Mouse (Mus musculus): ENCODE results near the gene Tpi1. TPM values are rescaled to one million over a fixed set of nuclear protein-coding genes. Genes with fewer than 3 reads are reported as not detected.
"Not testable (repeated sequence)": the region's sequence is repeated elsewhere in the genome, so short reads cannot be mapped to it uniquely, and the experiment has no call there.

Tpi1 gene
- polyA plus RNA-seq, 1 experiment from 2014 or later: 346 TPM

- DNase-seq (no peak), ATAC-seq (no peak)
- H3K9ac ChIP-seq (replicated peaks): peak overlapping the region; percentile 93; the same call in 1 of the 2 replicates
- H3K4me3 ChIP-seq (ENCODE audit: low read depth, low read length): peak overlapping the region; percentile 85
- no peaks in the 10 kb centered on the region for H3K27me3 ChIP-seq (ENCODE audit: insufficient read depth, low read length)
- H3K9me3 ChIP-seq (ENCODE audit: low read length): no peaks in the 10 kb centered on the region
- peaks cover 46% of the 10 kb centered on the region for H3K4me1 ChIP-seq (ENCODE audit: insufficient read depth)
- TF ChIP-seq EP300 (IDR thresholded peaks at IDR 0.05; ENCODE audit: low read depth) (no peak), CTCF (IDR thresholded peaks at IDR 0.05; ENCODE audit: low read depth) (no peak)
- H3K4me2 ChIP-seq (ENCODE audit: low read depth, low read length): peak overlapping the region; percentile 99
- peaks cover 32% of the 10 kb centered on the region for H3K36me3 ChIP-seq (replicated peaks; ENCODE audit: insufficient read depth, low read length)
- 70% methylated on average over 24 of the region's 24 CpGs for WGBS (ENCODE audit: insufficient replicate concordance)
- H3K27ac ChIP-seq (ENCODE audit: low read depth): peak overlapping the region; percentile 96
Measured at GRCm38 (mm10) chr6:124811701-124812560, 2.2 kb downstream of the Tpi1 start.

DNA sequence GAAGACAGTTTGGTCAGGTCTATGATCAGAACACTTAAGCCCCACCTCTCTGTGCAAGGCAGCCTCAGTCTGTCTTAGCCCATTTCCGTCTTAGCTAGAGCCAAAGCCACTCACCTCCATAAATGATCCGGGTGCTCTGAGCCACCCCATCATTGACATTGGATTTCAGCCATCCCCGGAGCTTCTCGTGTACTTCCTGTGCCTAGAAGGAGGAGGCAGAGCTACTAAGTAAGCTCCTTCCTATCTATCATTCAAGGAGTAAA, 2.8 kb downstream of the Tpi1 start:
- H3K4me2 ChIP-seq (ENCODE audit: low read depth, low read length): no peak overlapping the region
- no peak overlapping the region for H3K4me3 ChIP-seq (ENCODE audit: low read depth, low read length)
- no peak for TF ChIP-seq CTCF (IDR thresholded peaks at IDR 0.05; ENCODE audit: low read depth)
- TF ChIP-seq EP300 (IDR thresholded peaks at IDR 0.05; ENCODE audit: low read depth): no peak
- WGBS (ENCODE audit: insufficient replicate concordance): 57% methylated on average over 4 of the region's 4 CpGs
- no peak for DNase-seq
- H3K27ac ChIP-seq (ENCODE audit: low read depth): peak overlapping the region; percentile 96; the same call in 1 of the 2 replicates
- H3K4me1 ChIP-seq (ENCODE audit: insufficient read depth): peaks cover 49% of the 10 kb centered on the region
- no peak overlapping the region for H3K9ac ChIP-seq (replicated peaks)
- no peaks in the 10 kb centered on the region for H3K9me3 ChIP-seq (ENCODE audit: low read length)
- H3K27me3 ChIP-seq (ENCODE audit: insufficient read depth, low read length): no peaks in the 10 kb centered on the region
- H3K36me3 ChIP-seq (replicated peaks; ENCODE audit: insufficient read depth, low read length): peaks cover 26% of the 10 kb centered on the region
- no peak for ATAC-seq

DNA sequence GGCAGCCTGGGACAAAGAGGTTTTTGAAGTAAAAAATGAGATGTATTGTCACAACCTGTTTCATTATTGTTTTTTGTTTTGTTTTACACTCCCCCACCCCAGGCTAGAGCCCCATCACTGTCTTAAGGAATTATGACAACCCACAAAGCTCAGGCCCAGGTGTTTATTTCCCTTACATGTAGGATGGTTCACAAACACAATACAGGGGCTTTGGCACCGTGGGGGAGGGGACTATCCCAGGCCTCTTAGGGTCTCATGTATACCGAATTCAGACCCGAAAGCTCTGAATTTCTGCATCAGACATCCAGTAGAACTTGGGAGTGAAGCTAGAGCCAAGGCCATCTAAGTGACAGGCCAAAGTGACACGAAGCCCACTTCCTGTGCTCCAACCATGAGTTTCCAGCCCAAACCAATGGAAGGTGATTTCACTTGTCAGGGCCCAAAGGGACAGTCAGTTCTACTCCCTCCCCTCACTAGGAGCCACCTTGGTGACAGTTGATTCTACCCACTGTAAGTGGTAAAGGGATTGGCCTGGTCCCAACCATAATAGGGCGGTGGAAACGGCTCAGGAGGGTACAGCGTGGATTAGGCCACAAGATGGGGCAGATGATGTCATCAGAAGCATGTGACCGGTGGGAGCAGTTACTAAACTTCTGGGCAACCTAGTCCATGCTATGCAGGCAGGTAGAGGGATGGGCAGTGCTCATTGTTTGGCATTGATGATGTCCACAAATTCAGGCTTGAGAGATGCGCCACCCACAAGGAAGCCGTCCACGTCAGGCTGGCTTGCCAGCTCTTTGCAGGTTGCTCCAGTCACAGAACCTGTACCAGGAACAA, 3.3 kb downstream of the Tpi1 start:
- not testable (repeated sequence) for H3K4me3 ChIP-seq (ENCODE audit: low read depth, low read length); H3K9ac ChIP-seq (replicated peaks); H3K9me3 ChIP-seq (ENCODE audit: low read length); ATAC-seq; H3K27me3 ChIP-seq (ENCODE audit: insufficient read depth, low read length); DNase-seq
- H3K4me1 ChIP-seq (ENCODE audit: insufficient read depth): peaks cover 53% of the 10 kb centered on the region
- H3K27ac ChIP-seq (ENCODE audit: low read depth): peak overlapping the region; percentile 95; the same call in 1 of the 2 replicates
- WGBS (ENCODE audit: insufficient replicate concordance): 76% methylated on average over 11 of the region's 11 CpGs
- peak overlapping the region; percentile 98; the same call in 1 of the 2 replicates for H3K4me2 ChIP-seq (ENCODE audit: low read depth, low read length)
- H3K36me3 ChIP-seq (replicated peaks; ENCODE audit: insufficient read depth, low read length): peaks cover 26% of the 10 kb centered on the region

- Histone ChIP-seq H3K27ac (ENCODE audit: low read depth) (peak overlapping the region; percentile 95), H3K36me3 (replicated peaks; ENCODE audit: insufficient read depth, low read length) (peaks cover 20% of the 10 kb centered on the region), H3K4me1 (ENCODE audit: insufficient read depth) (peaks cover 54% of the 10 kb centered on the region), H3K4me2 (ENCODE audit: low read depth, low read length) (peak overlapping the region; percentile 98), H3K27me3 (ENCODE audit: insufficient read depth, low read length) (no peaks in the 10 kb centered on the region), H3K4me3 (ENCODE audit: low read depth, low read length) (peak overlapping the region; percentile 88), H3K9me3 (ENCODE audit: low read length) (no peaks in the 10 kb centered on the region), H3K9ac (replicated peaks) (peak overlapping the region; percentile 83)
- 48% methylated on average over 14 of the region's 14 CpGs for WGBS (ENCODE audit: insufficient replicate concordance)
- TF ChIP-seq EP300 (IDR thresholded peaks at IDR 0.05; ENCODE audit: low read depth): no peak
- TF ChIP-seq CTCF (IDR thresholded peaks at IDR 0.05; ENCODE audit: low read depth): no peak
- DNase-seq: no peak
- no peak for ATAC-seq
Measured at GRCm38 (mm10) chr6:124809775-124810538, 4.1 kb downstream of the Tpi1 start.

- ATAC-seq (peak; percentile 33), DNase-seq (peak; percentile 90)
- peak overlapping the region; percentile 83 for H3K9ac ChIP-seq (replicated peaks)
- H3K27ac ChIP-seq (ENCODE audit: low read depth): peak overlapping the region; percentile 95
- H3K4me2 ChIP-seq (ENCODE audit: low read depth, low read length): peak overlapping the region; percentile 98
- peak overlapping the region; percentile 88 for H3K4me3 ChIP-seq (ENCODE audit: low read depth, low read length)
- TF ChIP-seq CTCF (IDR thresholded peaks at IDR 0.05; ENCODE audit: low read depth): peak; percentile 94
- TF ChIP-seq EP300 (IDR thresholded peaks at IDR 0.05; ENCODE audit: low read depth): no peak
- peaks cover 20% of the 10 kb centered on the region for H3K36me3 ChIP-seq (replicated peaks; ENCODE audit: insufficient read depth, low read length)
- H3K4me1 ChIP-seq (ENCODE audit: insufficient read depth): peaks cover 47% of the 10 kb centered on the region
- H3K27me3 ChIP-seq (ENCODE audit: insufficient read depth, low read length): no peaks in the 10 kb centered on the region
- 1% methylated on average over 35 of the region's 35 CpGs for WGBS (ENCODE audit: insufficient replicate concordance)
- no peaks in the 10 kb centered on the region for H3K9me3 ChIP-seq (ENCODE audit: low read length)
Measured at GRCm38 (mm10) chr6:124809052-124809774, 4.9 kb downstream of the Tpi1 start.
